Mouse (Mus musculus): ENCODE measurements around the gene Zfp786. TPM values are rescaled to one million over a fixed set of nuclear protein-coding genes. Genes with fewer than 3 reads are reported as not detected.
A peak's percentile ranks its signal among the peaks of the same experiment; 100 is the strongest.

Zfp786 gene
- polyA plus RNA-seq, 1 experiment from 2014 or later, result 6.9 TPM

DNA sequence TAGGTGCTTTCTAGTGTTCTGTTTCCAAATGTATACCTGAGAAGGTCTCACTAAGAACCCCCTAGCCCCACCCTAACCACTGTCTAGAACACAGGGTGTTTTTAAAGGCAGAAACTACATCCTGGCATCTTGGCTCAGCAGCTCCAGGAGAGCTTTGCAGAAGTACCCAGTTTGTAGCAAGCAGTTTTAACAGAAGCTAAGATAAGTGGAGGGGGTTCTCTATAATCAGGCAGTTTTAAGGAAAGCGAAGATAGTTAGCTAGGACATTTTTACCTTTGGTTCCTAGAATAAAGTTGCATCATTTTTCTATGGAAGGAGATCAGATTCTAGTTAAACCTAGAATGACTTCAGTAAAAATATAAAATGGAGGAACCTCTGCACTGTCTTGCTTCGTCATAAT lies 11.2 kb upstream of the Zfp786 start:
- Histone ChIP-seq H3K36me3 (peaks cover 18% of the 10 kb centered on the region), H3K9me3 (replicated peaks) (no peaks in the 10 kb centered on the region), H3K4me1 (peaks cover 4% of the 10 kb centered on the region), H3K4me3 (no peak overlapping the region), H3K27ac (replicated peaks) (no peak overlapping the region), H3K27me3 (ENCODE audit: low read depth, poor library complexity, severe bottlenecking) (no peaks in the 10 kb centered on the region)
- 92% methylated on average over 2 of the region's 2 CpGs for WGBS
- no peak for DNase-seq (ENCODE audit: low spot score)

DNA sequence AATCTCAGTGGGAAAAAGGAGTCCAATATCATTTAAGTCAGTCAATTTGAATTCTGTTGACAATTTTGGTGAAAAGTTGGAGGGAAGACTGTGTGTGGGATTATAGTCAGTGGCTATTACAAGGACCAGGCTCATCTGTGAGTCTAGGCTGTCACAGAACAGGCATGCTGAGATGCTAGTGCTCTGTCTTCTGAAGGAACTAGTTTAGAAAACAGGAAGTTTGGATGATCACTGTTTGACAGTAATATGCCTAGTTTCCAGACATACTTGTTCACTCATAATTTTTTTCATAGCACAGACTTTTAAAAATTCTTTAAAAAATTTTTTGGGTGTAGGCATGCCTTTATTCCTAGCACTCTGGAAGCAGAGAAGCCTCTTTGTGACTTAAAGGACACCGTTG lies 10.4 kb upstream of the Zfp786 start:
- no peak for DNase-seq (ENCODE audit: low spot score)
- H3K4me3 ChIP-seq, result no peak overlapping the region
- no peaks in the 10 kb centered on the region for H3K27me3 ChIP-seq (ENCODE audit: low read depth, poor library complexity, severe bottlenecking)
- peaks cover 11% of the 10 kb centered on the region for H3K4me1 ChIP-seq
- WGBS, result 95% methylated on average over 1 of the region's 1 CpGs
- no peak overlapping the region for H3K27ac ChIP-seq (replicated peaks)
- no peaks in the 10 kb centered on the region for H3K9me3 ChIP-seq (replicated peaks)
- peaks cover 17% of the 10 kb centered on the region for H3K36me3 ChIP-seq

DNA sequence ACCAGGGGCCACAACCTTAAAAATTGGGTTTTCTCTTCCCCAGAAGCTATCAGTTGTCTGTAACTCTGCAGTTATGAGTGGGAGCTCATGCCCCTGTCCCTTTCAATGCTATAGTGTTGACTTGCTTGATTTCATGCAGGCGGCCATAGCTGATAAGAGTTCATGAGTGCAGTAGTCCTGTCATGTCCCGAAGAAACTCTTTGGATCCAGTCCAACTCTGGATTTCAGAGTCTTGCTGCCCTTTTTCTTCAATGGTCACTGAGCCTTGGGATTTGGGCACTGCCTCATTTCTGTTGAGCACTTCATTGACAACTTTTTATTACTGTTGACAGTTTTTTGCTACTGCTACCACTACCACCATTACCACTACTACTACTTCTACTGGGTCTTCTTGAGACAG lies 7.0 kb upstream of the Zfp786 start:
- Histone ChIP-seq H3K27me3 (ENCODE audit: low read depth, poor library complexity, severe bottlenecking) (no peaks in the 10 kb centered on the region), H3K27ac (replicated peaks) (no peak overlapping the region), H3K9me3 (replicated peaks) (no peaks in the 10 kb centered on the region), H3K4me1 (peaks cover 12% of the 10 kb centered on the region), H3K4me3 (no peak overlapping the region), H3K36me3 (peaks cover 10% of the 10 kb centered on the region; the same call in 1 of the 2 replicates)
- no peak for DNase-seq (ENCODE audit: low spot score)
- WGBS, result 86% methylated on average over 2 of the region's 2 CpGs

GRCm38 (mm10) chr6:47835984-47836521 lies 5.4 kb upstream of the Zfp786 start:
- Histone ChIP-seq H3K27ac (replicated peaks) (peak overlapping the region; percentile 91), H3K27me3 (ENCODE audit: low read depth, poor library complexity, severe bottlenecking) (no peaks in the 10 kb centered on the region), H3K9me3 (replicated peaks) (no peaks in the 10 kb centered on the region), H3K4me3 (peak overlapping the region; percentile 83), H3K36me3 (peaks cover 6% of the 10 kb centered on the region; the same call in 1 of the 2 replicates), H3K4me1 (peaks cover 12% of the 10 kb centered on the region)
- under 1% methylated on average over 49 of the region's 49 CpGs for WGBS
- peak; percentile 70 for DNase-seq (ENCODE audit: low spot score)

DNA sequence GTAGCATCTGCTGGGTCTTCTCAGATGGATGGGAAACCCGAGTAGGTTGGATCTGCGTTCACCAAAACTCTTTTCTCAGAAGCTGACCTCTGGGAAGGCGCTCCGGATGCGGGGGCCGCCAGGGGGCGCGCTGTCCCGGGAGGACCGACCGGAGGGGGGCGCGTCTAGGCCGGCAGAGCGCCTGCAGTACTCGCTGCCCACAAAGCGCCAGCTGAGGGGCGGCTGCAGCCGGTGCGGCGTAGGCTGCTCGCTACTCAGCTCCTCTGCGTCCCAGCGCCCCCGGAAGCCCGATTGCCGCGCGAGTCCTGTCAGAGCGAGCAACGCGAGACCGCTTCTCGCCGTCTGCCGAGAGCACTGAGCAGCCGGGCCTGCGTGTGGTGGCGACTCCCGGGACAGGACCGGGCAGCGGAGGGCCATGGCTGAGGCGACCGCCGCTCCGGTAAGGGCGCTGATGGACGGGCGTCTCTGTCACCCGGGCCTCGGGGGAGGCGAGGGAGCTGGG lies 4.9 kb upstream of the Zfp786 start, which contains the start of gene Zfp398:
Zfp398 (plus strand) TSS at position 180 of the 502 bp plus-strand sequence.
- Histone ChIP-seq H3K9me3 (replicated peaks) (no peaks in the 10 kb centered on the region), H3K4me1 (peaks cover 16% of the 10 kb centered on the region), H3K4me3 (peak within 1 kb of the TSS; percentile 83), H3K36me3 (peaks cover 6% of the 10 kb centered on the region; the same call in 1 of the 2 replicates), H3K27me3 (ENCODE audit: low read depth, poor library complexity, severe bottlenecking) (no peaks in the 10 kb centered on the region), H3K27ac (replicated peaks) (peak within 1 kb of the TSS; percentile 91)
- under 1% methylated on average over 52 of the region's 52 CpGs for WGBS
- peak; percentile 95 for DNase-seq (ENCODE audit: low spot score)

DNA sequence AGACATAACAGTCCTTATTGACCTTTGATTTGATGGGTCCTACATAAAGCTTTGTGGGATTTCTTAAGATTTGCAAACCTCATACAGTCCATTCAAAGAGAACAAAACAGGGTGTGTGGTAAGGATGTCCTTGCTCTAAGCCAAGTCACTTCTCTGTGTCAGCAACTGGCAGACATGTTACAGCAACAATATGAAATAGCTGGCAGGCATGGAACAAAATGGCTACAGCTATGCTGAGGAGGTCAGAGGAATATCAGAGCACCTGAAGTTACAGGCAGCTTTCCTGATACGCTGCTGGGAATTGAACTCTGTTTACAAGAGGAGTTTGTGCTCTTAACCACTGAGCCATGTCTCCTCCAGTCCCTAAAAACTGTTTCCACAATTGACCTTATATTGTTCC lies 1.6 kb upstream of the Zfp786 start:
- DNase-seq (ENCODE audit: low spot score), result no peak
- Histone ChIP-seq H3K4me1 (peaks cover 29% of the 10 kb centered on the region), H3K27me3 (ENCODE audit: low read depth, poor library complexity, severe bottlenecking) (no peaks in the 10 kb centered on the region), H3K36me3 (no peaks in the 10 kb centered on the region), H3K9me3 (replicated peaks) (no peaks in the 10 kb centered on the region), H3K4me3 (no peak overlapping the region), H3K27ac (replicated peaks) (no peak overlapping the region)
- 83% methylated on average over 1 of the region's 1 CpGs for WGBS

- Histone ChIP-seq H3K27ac (replicated peaks) (no peak overlapping the region), H3K4me3 (peak overlapping the region; percentile 80), H3K4me1 (peaks cover 17% of the 10 kb centered on the region), H3K36me3 (peaks cover 22% of the 10 kb centered on the region), H3K9me3 (replicated peaks) (no peaks in the 10 kb centered on the region), H3K27me3 (ENCODE audit: low read depth, poor library complexity, severe bottlenecking) (no peaks in the 10 kb centered on the region)
- DNase-seq (ENCODE audit: low spot score), result no peak
- WGBS, result 57% methylated on average over 1 of the region's 1 CpGs
Measured at GRCm38 (mm10) chr6:47828950-47829349, 1.7 kb downstream of the Zfp786 start.

DNA sequence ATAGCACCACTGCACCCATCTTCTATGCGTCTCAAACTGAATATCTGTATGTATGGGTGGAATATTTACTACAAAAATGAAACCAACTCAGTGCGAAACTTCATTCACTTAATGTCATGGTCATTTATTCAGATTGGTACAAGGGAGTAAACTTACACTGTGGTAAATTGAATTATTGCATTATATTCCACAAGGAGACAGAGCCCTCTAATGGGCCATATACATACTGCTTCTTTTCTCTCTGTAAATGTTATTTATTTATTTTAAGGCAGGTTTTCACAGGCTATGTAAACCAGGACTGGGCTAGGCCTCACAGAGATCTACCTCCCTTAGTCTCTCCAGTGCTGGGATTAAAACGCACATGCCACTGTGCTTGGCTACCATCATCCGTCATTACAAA lies 3.2 kb downstream of the Zfp786 start:
- Histone ChIP-seq H3K27ac (replicated peaks) (no peak overlapping the region), H3K4me1 (peaks cover 17% of the 10 kb centered on the region), H3K9me3 (replicated peaks) (no peaks in the 10 kb centered on the region), H3K27me3 (ENCODE audit: low read depth, poor library complexity, severe bottlenecking) (no peaks in the 10 kb centered on the region), H3K36me3 (peaks cover 37% of the 10 kb centered on the region), H3K4me3 (no peak overlapping the region)
- no peak for DNase-seq (ENCODE audit: low spot score)
- 94% methylated on average over 4 of the region's 4 CpGs for WGBS

DNA sequence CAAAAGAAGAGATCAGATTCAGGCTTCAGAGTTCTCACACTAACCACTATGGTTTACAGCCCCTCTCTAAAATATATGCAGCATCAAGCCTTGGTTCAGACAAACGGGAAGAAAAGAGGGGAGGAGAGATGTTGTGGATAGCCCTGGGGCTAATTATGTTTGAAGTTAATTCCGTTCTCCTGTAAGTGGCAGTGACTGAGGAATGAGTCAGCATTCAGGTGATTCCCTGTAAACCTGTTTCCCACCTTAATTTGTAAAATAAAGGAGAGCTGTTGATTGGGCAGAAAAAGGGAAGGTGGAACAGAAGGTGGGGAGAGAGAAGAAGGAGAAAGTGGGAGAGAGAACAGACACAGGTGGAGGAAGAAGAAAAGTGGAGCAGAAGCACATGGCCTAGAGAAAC lies 6.4 kb downstream of the Zfp786 start:
- Histone ChIP-seq H3K9me3 (replicated peaks) (no peaks in the 10 kb centered on the region), H3K4me3 (no peak overlapping the region), H3K27me3 (ENCODE audit: low read depth, poor library complexity, severe bottlenecking) (no peaks in the 10 kb centered on the region), H3K36me3 (peaks cover 69% of the 10 kb centered on the region), H3K4me1 (peaks cover 5% of the 10 kb centered on the region), H3K27ac (replicated peaks) (no peak overlapping the region)
- 68% methylated on average over 2 of the region's 2 CpGs for WGBS
- DNase-seq (ENCODE audit: low spot score), result no peak

- Histone ChIP-seq H3K27ac (replicated peaks) (no peak overlapping the region), H3K4me1 (no peaks in the 10 kb centered on the region), H3K27me3 (ENCODE audit: low read depth, poor library complexity, severe bottlenecking) (no peaks in the 10 kb centered on the region), H3K4me3 (no peak overlapping the region), H3K9me3 (replicated peaks) (no peaks in the 10 kb centered on the region), H3K36me3 (peaks cover 90% of the 10 kb centered on the region)
- WGBS, result 92% methylated on average over 6 of the region's 6 CpGs
- no peak for DNase-seq (ENCODE audit: low spot score)
Measured at GRCm38 (mm10) chr6:47821776-47822175, 8.9 kb downstream of the Zfp786 start.

GRCm38 (mm10) chr6:47821236-47821635 lies 9.4 kb downstream of the Zfp786 start:
- Histone ChIP-seq H3K9me3 (replicated peaks) (no peaks in the 10 kb centered on the region), H3K4me3 (no peak overlapping the region), H3K27me3 (ENCODE audit: low read depth, poor library complexity, severe bottlenecking) (no peaks in the 10 kb centered on the region), H3K36me3 (peaks cover 87% of the 10 kb centered on the region), H3K27ac (replicated peaks) (no peak overlapping the region), H3K4me1 (no peaks in the 10 kb centered on the region)
- 91% methylated on average over 5 of the region's 5 CpGs for WGBS
- DNase-seq (ENCODE audit: low spot score), result no peak

GRCm38 (mm10) chr6:47819626-47820325 lies 10.9 kb downstream of the Zfp786 start:
- Histone ChIP-seq H3K9me3 (replicated peaks) (no peaks in the 10 kb centered on the region), H3K4me1 (no peaks in the 10 kb centered on the region), H3K27ac (replicated peaks) (no peak overlapping the region), H3K27me3 (ENCODE audit: low read depth, poor library complexity, severe bottlenecking) (no peaks in the 10 kb centered on the region), H3K4me3 (no peak overlapping the region), H3K36me3 (peaks cover 76% of the 10 kb centered on the region)
- 94% methylated on average over 23 of the region's 23 CpGs for WGBS
- DNase-seq (ENCODE audit: low spot score), result no peak

- Histone ChIP-seq H3K36me3 (peaks cover 65% of the 10 kb centered on the region), H3K9me3 (replicated peaks) (no peaks in the 10 kb centered on the region), H3K4me3 (no peak overlapping the region), H3K27ac (replicated peaks) (no peak overlapping the region), H3K4me1 (peaks cover 6% of the 10 kb centered on the region), H3K27me3 (ENCODE audit: low read depth, poor library complexity, severe bottlenecking) (no peaks in the 10 kb centered on the region)
- DNase-seq (ENCODE audit: low spot score), result no peak
- WGBS, result 95% methylated on average over 8 of the region's 8 CpGs
Measured at GRCm38 (mm10) chr6:47818721-47819120, 11.9 kb downstream of the Zfp786 start.
